Mouse (Mus musculus): ENCODE data around the gene Gm4969.
A peak's percentile ranks its signal among the peaks of the same experiment; 100 is the strongest.

Gene Gm4969

GRCm38 (mm10) chr7:19136168-19136567 is 18.0 kb upstream of the Gm4969 start:
- DNase-seq, result peak in 1 of 2 experiments; percentile 28

GRCm38 (mm10) chr7:19131324-19131848 is 13.2 kb upstream of the Gm4969 start:
- peak; percentile 94 to 97 for DNase-seq

GRCm38 (mm10) chr7:19130657-19131056 is 12.5 kb upstream of the Gm4969 start:
- no peak for DNase-seq

GRCm38 (mm10) chr7:19129396-19129795 is 11.2 kb upstream of the Gm4969 start:
- DNase-seq, result no peak

GRCm38 (mm10) chr7:19127744-19128143 is 9.6 kb upstream of the Gm4969 start:
- DNase-seq, result no peak

GRCm38 (mm10) chr7:19124713-19125112 is 6.5 kb upstream of the Gm4969 start:
- no peak for DNase-seq

- DNase-seq, result no peak
Observed at GRCm38 (mm10) chr7:19121686-19122085, 3.5 kb upstream of the Gm4969 start.

GRCm38 (mm10) chr7:19119631-19120429 is 1.7 kb upstream of the Gm4969 start, which contains the start of gene Fbxo46:
Gene Fbxo46 (plus strand): TSS chr7:19119859.
- DNase-seq, result peak; percentile 90 to 97

GRCm38 (mm10) chr7:19119083-19119482 is 915 bp upstream of the Gm4969 start:
- DNase-seq, result peak in 1 of 2 experiments; percentile 44

- no peak for DNase-seq
Observed at GRCm38 (mm10) chr7:19109565-19109964, 8.6 kb downstream of the Gm4969 start.

GRCm38 (mm10) chr7:19107436-19107835 is 10.7 kb downstream of the Gm4969 start:
- DNase-seq, result no peak

GRCm38 (mm10) chr7:19104486-19104885 is 13.7 kb downstream of the Gm4969 start:
- no peak for DNase-seq

GRCm38 (mm10) chr7:19103741-19104140 is 14.4 kb downstream of the Gm4969 start:
- no peak for DNase-seq

GRCm38 (mm10) chr7:19100290-19100689 is 17.9 kb downstream of the Gm4969 start:
- DNase-seq, result no peak

- DNase-seq, result no peak
Observed at GRCm38 (mm10) chr7:19098811-19099210, 19.4 kb downstream of the Gm4969 start.

GRCm38 (mm10) chr7:19097863-19098262 is 20.3 kb downstream of the Gm4969 start:
- DNase-seq, result no peak

- DNase-seq, result no peak
Observed at GRCm38 (mm10) chr7:19097217-19097616, 21.0 kb downstream of the Gm4969 start.

GRCm38 (mm10) chr7:19096421-19096976 is 21.7 kb downstream of the Gm4969 start:
- DNase-seq, result no peak

- no peak for DNase-seq
Observed at GRCm38 (mm10) chr7:19095751-19096110, 22.4 kb downstream of the Gm4969 start.

- DNase-seq, result no peak
Observed at GRCm38 (mm10) chr7:19094826-19095750, 23.1 kb downstream of the Gm4969 start.

GRCm38 (mm10) chr7:19094471-19094825 is 23.7 kb downstream of the Gm4969 start, which contains the start of gene Six5:
Gene Six5 (plus strand): TSS chr7:19094594.
- DNase-seq, result no peak

- DNase-seq, result peak; percentile 32 to 45
Observed at GRCm38 (mm10) chr7:19093537-19094385, 24.4 kb downstream of the Gm4969 start.

Measured in cerebellum, adult 18-20 months (tissue).